Mouse (Mus musculus): ENCODE measurements around the gene Syne3. TPM values are rescaled to one million over a fixed set of nuclear protein-coding genes. Genes with fewer than 3 reads are reported as not detected.

The Syne3 gene
- polyA plus RNA-seq, 1 experiment from 2014 or later, result 2.8 TPM

- Histone ChIP-seq H3K4me3 (ENCODE audit: low read depth, low read length) (no peak overlapping the region), H3K9me3 (replicated peaks; ENCODE audit: control insufficient read depth, low read length) (no peaks in the 10 kb centered on the region), H3K9ac (ENCODE audit: low read depth, low read length) (no peak overlapping the region), H3K4me1 (ENCODE audit: control insufficient read depth, low read depth, low read length) (no peaks in the 10 kb centered on the region), H3K27me3 (ENCODE audit: control insufficient read depth, insufficient read depth, low read depth, low read length) (no peaks in the 10 kb centered on the region), H3K36me3 (ENCODE audit: control insufficient read depth, insufficient read depth) (peaks cover 10% of the 10 kb centered on the region), H3K27ac (ENCODE audit: low read length) (no peak overlapping the region), H3K4me2 (ENCODE audit: low read depth, low read length) (no peak overlapping the region)
- 74% methylated on average over 4 of the region's 4 CpGs for WGBS (ENCODE audit: insufficient replicate concordance)
- ATAC-seq (ENCODE audit: low read depth), result no peak
Measured at GRCm38 (mm10) chr12:104969618-104970017, 40.0 kb downstream of the Syne3 start.

DNA sequence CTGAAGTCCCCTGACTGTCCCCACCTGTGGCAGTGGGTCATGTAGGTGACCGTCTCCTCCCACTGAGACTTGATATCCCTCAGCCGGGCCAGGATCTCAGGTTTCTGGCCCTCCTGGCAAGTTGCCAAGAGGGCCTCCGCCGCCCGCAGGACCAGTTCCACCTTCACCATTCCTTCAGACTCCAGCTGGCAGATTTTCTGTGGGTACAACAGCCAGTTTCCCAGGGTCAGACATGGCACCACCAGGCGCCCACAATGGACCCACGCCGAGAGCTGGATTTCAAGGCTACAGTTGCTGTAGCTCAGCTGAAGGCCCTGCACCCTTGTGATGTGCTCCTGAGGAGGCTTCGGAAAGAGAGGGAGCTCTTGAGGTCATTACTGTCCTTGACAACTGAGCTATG, 40.4 kb downstream of the Syne3 start:
- H3K9me3 ChIP-seq (replicated peaks; ENCODE audit: control insufficient read depth, low read length), result no peaks in the 10 kb centered on the region
- H3K36me3 ChIP-seq (ENCODE audit: control insufficient read depth, insufficient read depth), result peaks cover 8% of the 10 kb centered on the region
- no peak overlapping the region for H3K4me2 ChIP-seq (ENCODE audit: low read depth, low read length)
- H3K9ac ChIP-seq (ENCODE audit: low read depth, low read length), result no peak overlapping the region
- H3K27me3 ChIP-seq (ENCODE audit: control insufficient read depth, insufficient read depth, low read depth, low read length), result no peaks in the 10 kb centered on the region
- no peak overlapping the region for H3K27ac ChIP-seq (ENCODE audit: low read length)
- no peak for ATAC-seq (ENCODE audit: low read depth)
- 82% methylated on average over 9 of the region's 9 CpGs for WGBS (ENCODE audit: insufficient replicate concordance)
- H3K4me1 ChIP-seq (ENCODE audit: control insufficient read depth, low read depth, low read length), result no peaks in the 10 kb centered on the region
- H3K4me3 ChIP-seq (ENCODE audit: low read depth, low read length), result no peak overlapping the region

GRCm38 (mm10) chr12:104964953-104965911, 44.4 kb downstream of the Syne3 start:
- ATAC-seq (ENCODE audit: low read depth), result no peak
- Histone ChIP-seq H3K9ac (ENCODE audit: low read depth, low read length) (no peak overlapping the region), H3K4me2 (ENCODE audit: low read depth, low read length) (no peak overlapping the region), H3K27ac (ENCODE audit: low read length) (no peak overlapping the region), H3K27me3 (ENCODE audit: control insufficient read depth, insufficient read depth, low read depth, low read length) (no peaks in the 10 kb centered on the region), H3K4me3 (ENCODE audit: low read depth, low read length) (no peak overlapping the region), H3K9me3 (replicated peaks; ENCODE audit: control insufficient read depth, low read length) (no peaks in the 10 kb centered on the region), H3K4me1 (ENCODE audit: control insufficient read depth, low read depth, low read length) (no peaks in the 10 kb centered on the region), H3K36me3 (ENCODE audit: control insufficient read depth, insufficient read depth) (peaks cover 16% of the 10 kb centered on the region)
- WGBS (ENCODE audit: insufficient replicate concordance), result 80% methylated on average over 7 of the region's 7 CpGs

DNA sequence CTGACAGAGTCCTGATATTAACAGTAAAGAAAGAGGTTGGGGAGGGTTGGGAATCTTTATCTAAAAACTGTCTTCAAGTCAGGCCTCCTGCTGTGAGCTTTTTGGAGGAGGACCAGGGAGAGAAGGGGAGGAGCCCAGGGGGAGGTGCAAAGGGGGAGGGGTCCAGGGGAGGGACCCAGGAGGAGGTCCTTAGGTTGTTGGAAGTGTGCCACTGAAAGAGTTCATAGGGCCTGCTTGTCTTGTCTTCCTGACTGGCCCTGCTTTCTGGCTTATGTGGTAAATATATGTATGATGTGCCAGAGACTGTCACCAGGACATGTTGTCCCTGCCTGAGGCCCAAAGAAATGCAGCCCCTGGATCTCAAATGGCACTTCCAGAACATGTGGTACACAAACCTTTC, 49.2 kb downstream of the Syne3 start:
- Histone ChIP-seq H3K27me3 (ENCODE audit: control insufficient read depth, insufficient read depth, low read depth, low read length) (no peaks in the 10 kb centered on the region), H3K9me3 (replicated peaks; ENCODE audit: control insufficient read depth, low read length) (no peaks in the 10 kb centered on the region), H3K4me1 (ENCODE audit: control insufficient read depth, low read depth, low read length) (no peaks in the 10 kb centered on the region), H3K4me2 (ENCODE audit: low read depth, low read length) (no peak overlapping the region), H3K27ac (ENCODE audit: low read length) (no peak overlapping the region), H3K4me3 (ENCODE audit: low read depth, low read length) (no peak overlapping the region), H3K9ac (ENCODE audit: low read depth, low read length) (no peak overlapping the region), H3K36me3 (ENCODE audit: control insufficient read depth, insufficient read depth) (peaks cover 24% of the 10 kb centered on the region)
- peak; percentile 58 for ATAC-seq (ENCODE audit: low read depth)

GRCm38 (mm10) chr12:104959966-104960365, 49.6 kb downstream of the Syne3 start:
- Histone ChIP-seq H3K27me3 (ENCODE audit: control insufficient read depth, insufficient read depth, low read depth, low read length) (no peaks in the 10 kb centered on the region), H3K4me3 (ENCODE audit: low read depth, low read length) (no peak overlapping the region), H3K36me3 (ENCODE audit: control insufficient read depth, insufficient read depth) (peaks cover 28% of the 10 kb centered on the region), H3K9ac (ENCODE audit: low read depth, low read length) (no peak overlapping the region), H3K4me1 (ENCODE audit: control insufficient read depth, low read depth, low read length) (no peaks in the 10 kb centered on the region), H3K4me2 (ENCODE audit: low read depth, low read length) (no peak overlapping the region), H3K9me3 (replicated peaks; ENCODE audit: control insufficient read depth, low read length) (no peaks in the 10 kb centered on the region), H3K27ac (ENCODE audit: low read length) (no peak overlapping the region)
- 78% methylated on average over 9 of the region's 9 CpGs for WGBS (ENCODE audit: insufficient replicate concordance)
- ATAC-seq (ENCODE audit: low read depth), result no peak

DNA sequence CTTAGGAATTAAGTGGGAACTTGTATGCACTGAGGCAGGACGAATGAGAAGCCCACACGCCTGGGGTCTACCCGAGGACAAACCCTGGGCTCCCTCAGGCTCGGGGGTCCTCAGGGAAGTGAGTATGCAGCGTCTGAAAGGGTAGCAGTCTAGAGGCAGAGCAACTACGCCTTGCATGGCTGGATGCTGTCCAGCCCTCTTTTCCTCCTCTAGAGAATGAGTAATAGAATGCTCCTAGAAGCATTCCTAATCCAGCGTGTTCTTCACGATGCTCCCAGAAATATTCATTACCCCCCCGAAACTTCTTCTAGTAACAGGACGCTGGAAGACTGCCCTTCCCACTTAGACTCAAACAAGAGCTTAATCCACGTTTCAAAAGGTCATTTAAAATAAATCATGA, 51.3 kb downstream of the Syne3 start:
- Histone ChIP-seq H3K9ac (ENCODE audit: low read depth, low read length) (no peak overlapping the region), H3K27ac (ENCODE audit: low read length) (no peak overlapping the region), H3K4me2 (ENCODE audit: low read depth, low read length) (no peak overlapping the region), H3K4me1 (ENCODE audit: control insufficient read depth, low read depth, low read length) (no peaks in the 10 kb centered on the region), H3K36me3 (ENCODE audit: control insufficient read depth, insufficient read depth) (peaks cover 36% of the 10 kb centered on the region), H3K27me3 (ENCODE audit: control insufficient read depth, insufficient read depth, low read depth, low read length) (no peaks in the 10 kb centered on the region), H3K4me3 (ENCODE audit: low read depth, low read length) (no peak overlapping the region), H3K9me3 (replicated peaks; ENCODE audit: control insufficient read depth, low read length) (no peaks in the 10 kb centered on the region)
- 81% methylated on average over 11 of the region's 11 CpGs for WGBS (ENCODE audit: insufficient replicate concordance)
- no peak for ATAC-seq (ENCODE audit: low read depth)

- no peaks in the 10 kb centered on the region for H3K4me1 ChIP-seq (ENCODE audit: control insufficient read depth, low read depth, low read length)
- peaks cover 41% of the 10 kb centered on the region for H3K36me3 ChIP-seq (ENCODE audit: control insufficient read depth, insufficient read depth)
- no peak overlapping the region for H3K4me2 ChIP-seq (ENCODE audit: low read depth, low read length)
- ATAC-seq (ENCODE audit: low read depth), result no peak
- WGBS (ENCODE audit: insufficient replicate concordance), result 96% methylated on average over 1 of the region's 1 CpGs
- H3K27me3 ChIP-seq (ENCODE audit: control insufficient read depth, insufficient read depth, low read depth, low read length), result no peaks in the 10 kb centered on the region
- H3K4me3 ChIP-seq (ENCODE audit: low read depth, low read length), result no peak overlapping the region
- no peak overlapping the region for H3K27ac ChIP-seq (ENCODE audit: low read length)
- H3K9ac ChIP-seq (ENCODE audit: low read depth, low read length), result no peak overlapping the region
- H3K9me3 ChIP-seq (replicated peaks; ENCODE audit: control insufficient read depth, low read length), result no peaks in the 10 kb centered on the region
Measured at GRCm38 (mm10) chr12:104957165-104957564, 52.4 kb downstream of the Syne3 start.

DNA sequence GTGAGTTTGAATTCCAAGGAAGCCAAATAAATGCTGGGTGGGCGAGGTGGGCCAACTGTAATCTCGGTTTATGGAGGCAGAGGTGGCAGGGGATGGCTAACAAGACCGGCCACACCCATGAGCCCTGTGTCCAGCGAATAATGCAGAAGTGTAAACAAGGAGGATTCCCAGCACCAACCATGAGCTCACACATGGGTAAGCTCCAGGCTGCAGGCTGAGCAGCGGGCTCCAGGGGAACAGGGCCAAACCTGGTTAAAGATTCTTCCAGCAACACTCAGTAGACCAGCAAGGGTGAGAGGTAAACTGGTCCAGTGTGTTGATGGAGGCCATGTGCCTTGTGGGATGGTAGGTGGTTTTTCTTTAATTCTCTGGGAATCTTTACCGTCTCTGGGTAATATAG, 53.2 kb downstream of the Syne3 start:
- Histone ChIP-seq H3K9me3 (replicated peaks; ENCODE audit: control insufficient read depth, low read length) (no peaks in the 10 kb centered on the region), H3K4me2 (ENCODE audit: low read depth, low read length) (no peak overlapping the region), H3K27ac (ENCODE audit: low read length) (no peak overlapping the region), H3K27me3 (ENCODE audit: control insufficient read depth, insufficient read depth, low read depth, low read length) (no peaks in the 10 kb centered on the region), H3K36me3 (ENCODE audit: control insufficient read depth, insufficient read depth) (peaks cover 42% of the 10 kb centered on the region), H3K4me1 (ENCODE audit: control insufficient read depth, low read depth, low read length) (no peaks in the 10 kb centered on the region), H3K4me3 (ENCODE audit: low read depth, low read length) (no peak overlapping the region), H3K9ac (ENCODE audit: low read depth, low read length) (no peak overlapping the region)
- 84% methylated on average over 6 of the region's 6 CpGs for WGBS (ENCODE audit: insufficient replicate concordance)
- ATAC-seq (ENCODE audit: low read depth), result no peak

DNA sequence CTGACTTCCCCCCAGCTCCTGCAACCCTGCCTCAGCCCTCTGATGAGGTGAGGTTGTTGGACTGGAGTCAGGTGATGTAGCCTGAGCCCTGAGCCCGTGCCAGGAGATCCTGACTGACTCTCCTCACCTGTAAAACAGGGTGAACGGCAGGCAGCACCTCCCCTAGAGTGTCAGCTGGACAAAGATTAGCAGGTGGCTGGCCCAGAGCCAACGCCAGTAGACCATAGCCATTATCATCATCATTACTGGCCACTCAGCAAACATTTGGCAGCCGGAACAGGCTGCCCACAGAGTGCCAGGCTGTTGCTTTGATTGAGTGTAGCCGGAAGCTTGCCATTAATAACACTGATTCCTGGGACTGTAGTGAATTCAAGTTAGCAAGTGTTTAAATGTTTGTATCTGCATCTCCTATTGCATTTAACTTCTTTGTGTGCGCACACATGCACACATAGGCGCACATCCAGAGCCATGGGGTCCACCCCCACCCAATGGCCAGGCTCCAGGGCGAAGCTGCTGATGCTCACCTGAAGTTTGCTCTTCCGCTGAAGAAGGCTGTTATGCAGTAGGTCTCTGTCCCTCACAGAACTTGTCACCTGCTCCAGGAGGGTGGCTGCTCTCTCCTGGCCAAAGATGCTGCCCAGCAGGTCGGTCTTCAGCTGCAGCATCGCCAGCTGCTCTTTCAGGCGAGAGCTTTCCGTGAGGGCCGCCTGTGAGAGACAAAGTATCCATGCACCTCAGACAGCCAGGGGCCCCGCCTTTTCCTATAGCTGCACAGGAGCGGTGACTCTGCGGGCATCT, 54.4 kb downstream of the Syne3 start:
- Histone ChIP-seq H3K27ac (ENCODE audit: low read length) (no peak overlapping the region), H3K27me3 (ENCODE audit: control insufficient read depth, insufficient read depth, low read depth, low read length) (no peaks in the 10 kb centered on the region), H3K9ac (ENCODE audit: low read depth, low read length) (no peak overlapping the region), H3K4me2 (ENCODE audit: low read depth, low read length) (no peak overlapping the region), H3K36me3 (ENCODE audit: control insufficient read depth, insufficient read depth) (peaks cover 38% of the 10 kb centered on the region), H3K9me3 (replicated peaks; ENCODE audit: control insufficient read depth, low read length) (no peaks in the 10 kb centered on the region), H3K4me3 (ENCODE audit: low read depth, low read length) (no peak overlapping the region), H3K4me1 (ENCODE audit: control insufficient read depth, low read depth, low read length) (no peaks in the 10 kb centered on the region)
- no peak for ATAC-seq (ENCODE audit: low read depth)
- WGBS (ENCODE audit: insufficient replicate concordance), result 76% methylated on average over 17 of the region's 17 CpGs
